Mouse (Mus musculus) embryo, embryonic 10.5 days (tissue): Measurements from ENCODE around the gene D10Wsu102e.
"Not testable (repeated sequence)": the region's sequence is repeated elsewhere in the genome, so short reads cannot be mapped to it uniquely, and the experiment has no call there.

Experiments used
- DNase-seq: peaks from one replicate; pipeline ENCODE4 v3.0.0-alpha.2; 2015; ENCODE audit warnings: low spot score

D10Wsu102e gene

DNA sequence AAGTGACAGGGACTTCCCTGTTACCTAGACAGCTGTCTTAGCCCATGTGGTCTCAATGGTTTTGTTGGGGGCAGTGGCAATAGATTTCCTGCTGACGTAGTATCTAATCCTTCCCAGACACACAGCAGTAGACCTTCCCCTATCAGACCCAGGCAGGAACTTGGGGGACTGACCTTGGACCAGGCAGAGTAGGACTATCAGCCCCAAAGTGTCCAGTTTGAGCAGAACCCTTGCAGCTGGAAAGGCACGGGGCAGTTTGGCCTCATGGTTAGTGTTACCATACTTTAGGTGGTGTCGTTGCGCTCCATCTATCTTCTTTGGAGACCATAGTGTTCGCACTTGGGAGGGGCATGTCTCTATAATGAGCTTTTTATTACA lies 13.7 kb upstream of the D10Wsu102e start:
- DNase-seq = no peak

DNA sequence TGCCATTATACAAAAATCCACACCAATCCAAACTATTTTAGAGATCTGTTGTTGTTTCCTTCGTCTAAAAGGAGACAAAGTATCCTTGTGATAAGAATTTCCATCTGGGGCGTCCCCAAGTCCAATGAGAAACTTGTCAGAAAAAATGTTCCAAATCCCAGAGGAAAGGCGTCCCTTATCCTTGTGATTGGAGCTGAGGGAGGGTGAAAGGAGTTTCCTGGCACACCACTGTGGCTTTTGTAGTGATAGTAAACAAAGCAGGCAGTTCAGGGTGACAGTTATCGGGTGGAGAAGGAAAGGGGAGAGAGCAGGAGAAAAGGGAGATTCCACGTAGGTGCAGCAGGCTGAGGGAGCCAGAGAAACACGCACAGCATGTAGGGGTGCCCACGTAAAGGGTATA lies 12.5 kb upstream of the D10Wsu102e start:
- no peak for DNase-seq

DNA sequence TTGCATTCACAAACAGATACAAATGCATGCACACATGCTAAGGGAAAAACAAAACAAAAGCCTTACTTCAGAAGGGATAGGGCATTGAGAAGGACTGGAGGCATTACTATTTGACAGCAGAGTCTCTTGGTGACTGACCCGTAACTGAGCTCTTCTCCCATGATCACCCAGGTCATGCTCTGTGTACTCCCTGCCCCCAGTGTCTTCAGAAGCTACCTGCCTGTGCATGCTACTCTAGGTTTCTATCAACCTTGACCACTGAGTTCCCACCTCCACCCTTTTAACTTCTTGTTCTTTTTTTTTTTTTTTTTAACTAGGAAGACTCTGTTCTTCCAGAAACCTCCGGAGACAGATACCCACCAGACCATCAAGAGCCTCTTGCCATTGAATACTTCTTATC lies 9.3 kb upstream of the D10Wsu102e start:
- no peak for DNase-seq

DNA sequence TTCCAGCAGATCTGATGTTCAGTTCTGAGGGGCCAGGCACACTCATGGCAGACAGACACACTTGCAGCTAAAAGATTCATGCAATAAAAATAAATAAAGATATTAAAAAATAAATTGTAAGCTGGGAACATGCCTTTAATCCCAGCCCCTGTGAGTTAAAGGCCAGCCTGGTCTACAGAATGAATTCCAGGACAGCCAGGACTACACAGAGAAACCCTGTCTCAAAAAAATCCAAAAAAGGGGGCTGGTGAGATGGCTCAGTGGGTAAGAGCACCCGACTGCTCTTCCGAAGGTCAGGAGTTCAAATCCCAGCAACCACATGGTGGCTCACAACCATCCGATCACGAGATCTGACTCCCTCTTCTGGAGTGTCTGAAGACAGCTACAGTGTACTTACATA lies 8.2 kb upstream of the D10Wsu102e start:
- DNase-seq = not testable (repeated sequence)

DNA sequence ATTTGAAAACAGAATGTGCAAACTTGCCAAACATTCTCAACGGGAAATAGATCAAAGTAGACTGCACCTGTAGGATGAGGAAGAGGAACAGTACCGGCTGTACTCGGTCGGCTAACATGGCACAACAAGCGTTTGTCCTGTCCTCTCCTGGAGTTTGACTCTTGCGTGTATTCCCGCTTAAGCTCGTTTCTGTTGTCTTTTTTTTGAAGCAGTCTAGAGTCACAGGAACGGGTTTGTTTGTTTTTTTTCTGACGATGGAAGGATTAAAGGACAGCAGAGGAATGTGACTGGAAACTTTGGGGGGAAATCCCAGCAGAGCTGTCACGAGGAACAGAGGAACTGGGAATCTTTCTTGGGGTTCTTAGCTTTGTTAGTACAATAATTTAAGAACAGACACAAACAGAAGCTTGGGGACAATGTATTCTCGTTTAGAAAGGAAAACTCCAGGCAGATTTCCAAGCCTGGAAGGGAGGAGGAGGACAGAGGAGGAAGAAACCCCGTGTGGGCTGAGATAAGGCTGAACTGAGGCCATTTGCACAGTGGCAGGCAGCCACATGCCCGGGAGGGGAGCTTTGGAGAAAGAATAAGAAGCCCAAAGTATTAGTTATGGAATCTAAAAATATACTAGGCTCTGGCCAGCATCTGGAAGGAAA lies 6.2 kb upstream of the D10Wsu102e start:
- DNase-seq = no peak

- DNase-seq = peak; percentile 34
Observed at GRCm38 (mm10) chr10:83354333-83354719, 5.7 kb upstream of the D10Wsu102e start.

DNA sequence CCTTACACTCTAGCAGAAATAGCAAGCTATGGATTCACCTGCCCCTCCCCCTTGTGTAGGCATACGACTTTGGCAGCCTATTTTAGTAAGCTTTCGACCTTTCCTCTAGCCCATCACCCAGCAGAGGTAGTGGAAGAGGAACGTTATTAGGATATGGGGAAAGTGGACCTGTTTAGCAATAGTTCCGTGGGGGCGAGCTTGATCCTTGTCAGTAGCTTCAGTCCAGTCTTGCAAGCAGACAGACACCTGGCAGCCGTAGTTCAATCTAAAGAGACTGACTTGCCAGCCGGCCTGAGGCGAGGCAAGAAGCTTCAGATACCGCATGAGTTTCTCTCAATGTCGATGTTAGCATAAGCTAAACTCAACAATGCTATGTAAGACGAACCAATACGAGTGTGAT lies 3.6 kb upstream of the D10Wsu102e start:
- DNase-seq = no peak

GRCm38 (mm10) chr10:83359451-83359850 lies 570 bp upstream of the D10Wsu102e start:
- DNase-seq = no peak

DNA sequence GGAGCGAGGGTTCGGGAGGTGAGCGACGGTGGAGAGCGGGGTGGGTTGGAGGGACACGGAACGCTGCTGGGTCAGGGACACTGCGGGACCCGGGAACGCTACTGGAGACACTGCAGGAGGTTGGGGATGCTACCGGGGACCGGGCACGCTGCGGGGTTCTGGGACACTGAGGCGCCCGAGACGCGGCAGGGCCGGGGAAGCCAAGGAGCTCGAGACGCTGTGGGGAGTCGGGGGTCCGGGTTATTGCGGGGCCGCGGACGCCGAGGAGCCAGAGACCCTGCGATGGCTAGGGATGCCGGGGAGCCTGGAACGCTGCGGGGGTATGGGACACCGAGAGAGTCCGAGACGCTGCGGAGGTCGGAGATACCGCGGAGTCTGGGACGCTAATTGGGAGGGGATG lies 335 bp downstream of the D10Wsu102e start:
- peak; percentile 25 for DNase-seq

DNA sequence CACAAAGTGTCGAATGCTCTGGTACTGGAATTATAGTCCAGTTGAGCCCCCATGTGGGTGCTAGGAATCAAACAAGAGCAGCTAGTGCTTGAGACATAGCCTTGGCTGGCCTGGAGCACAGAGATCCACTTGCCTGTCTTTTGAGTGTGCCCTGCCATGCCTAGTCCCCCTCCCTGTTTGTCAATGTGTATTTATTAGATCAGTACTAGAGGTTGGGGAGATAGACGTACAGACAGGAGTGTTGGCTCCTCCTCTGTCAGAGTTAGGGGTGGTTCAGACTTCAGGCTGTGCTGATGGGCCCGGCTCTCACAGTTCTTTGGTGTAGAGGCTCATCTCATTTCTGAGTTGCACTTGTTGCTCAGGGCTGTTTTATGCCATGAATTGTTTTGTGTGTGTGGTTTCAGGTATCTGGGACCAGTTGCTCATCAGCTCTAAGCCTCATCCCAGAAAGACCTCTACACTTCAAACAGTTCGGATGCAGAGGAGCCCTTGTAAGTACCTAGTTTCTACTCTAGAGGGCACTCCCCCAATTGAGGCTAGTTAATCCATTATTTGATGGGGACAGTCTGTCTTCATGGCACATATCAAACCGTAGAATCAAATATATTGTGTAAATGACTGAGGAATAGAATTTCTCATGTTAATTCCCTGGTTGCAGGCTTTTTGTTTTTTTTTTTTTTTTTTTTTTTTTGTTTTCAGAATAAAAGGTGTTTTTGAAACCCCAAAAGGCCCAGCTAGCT lies 1.8 kb downstream of the D10Wsu102e start:
- peak; percentile 70 for DNase-seq

GRCm38 (mm10) chr10:83363451-83363850 lies 3.4 kb downstream of the D10Wsu102e start:
- no peak for DNase-seq

DNA sequence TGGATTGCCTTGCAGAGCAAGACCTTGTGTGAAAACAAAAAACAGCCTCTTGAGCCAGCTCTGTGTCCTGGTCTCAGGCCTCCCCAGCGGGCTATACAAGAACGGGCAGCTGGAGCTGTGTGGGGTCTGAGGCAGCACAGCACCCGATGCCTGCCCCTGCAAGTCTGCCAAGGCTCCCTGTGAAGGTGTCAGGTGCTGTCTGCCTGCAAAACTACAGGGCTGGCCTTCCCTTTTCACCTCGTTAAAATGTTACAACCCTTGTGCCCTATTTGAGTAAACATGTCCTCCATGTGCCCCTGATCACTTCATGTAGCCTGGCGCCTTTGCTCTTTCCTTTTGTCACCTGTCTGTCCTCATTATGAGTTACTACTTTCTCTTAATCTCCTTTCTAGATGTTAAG lies 8.9 kb downstream of the D10Wsu102e start:
- DNase-seq = no peak

- no peak for DNase-seq
Observed at GRCm38 (mm10) chr10:83374045-83374656, 14.1 kb downstream of the D10Wsu102e start.

DNA sequence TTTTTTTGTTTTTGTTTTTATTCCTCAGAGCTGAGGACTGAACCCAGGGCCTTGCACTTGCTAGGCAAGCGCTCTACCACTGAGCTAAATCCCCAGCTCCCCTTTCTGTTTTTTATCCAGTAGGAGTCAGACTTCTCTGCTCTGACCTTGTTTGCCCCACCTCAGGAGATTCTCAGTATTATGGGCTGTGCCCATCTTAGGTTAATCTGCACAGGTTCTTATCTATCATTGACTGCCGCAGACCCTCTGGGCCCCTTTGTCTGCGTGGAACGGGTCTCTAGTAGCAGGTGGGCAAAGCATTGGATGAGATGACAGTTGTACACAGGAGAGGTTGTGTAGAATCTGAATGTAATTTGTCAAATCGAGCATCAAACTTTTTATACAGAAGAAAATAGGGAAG lies 15.4 kb downstream of the D10Wsu102e start:
- DNase-seq = not testable (repeated sequence)

DNA sequence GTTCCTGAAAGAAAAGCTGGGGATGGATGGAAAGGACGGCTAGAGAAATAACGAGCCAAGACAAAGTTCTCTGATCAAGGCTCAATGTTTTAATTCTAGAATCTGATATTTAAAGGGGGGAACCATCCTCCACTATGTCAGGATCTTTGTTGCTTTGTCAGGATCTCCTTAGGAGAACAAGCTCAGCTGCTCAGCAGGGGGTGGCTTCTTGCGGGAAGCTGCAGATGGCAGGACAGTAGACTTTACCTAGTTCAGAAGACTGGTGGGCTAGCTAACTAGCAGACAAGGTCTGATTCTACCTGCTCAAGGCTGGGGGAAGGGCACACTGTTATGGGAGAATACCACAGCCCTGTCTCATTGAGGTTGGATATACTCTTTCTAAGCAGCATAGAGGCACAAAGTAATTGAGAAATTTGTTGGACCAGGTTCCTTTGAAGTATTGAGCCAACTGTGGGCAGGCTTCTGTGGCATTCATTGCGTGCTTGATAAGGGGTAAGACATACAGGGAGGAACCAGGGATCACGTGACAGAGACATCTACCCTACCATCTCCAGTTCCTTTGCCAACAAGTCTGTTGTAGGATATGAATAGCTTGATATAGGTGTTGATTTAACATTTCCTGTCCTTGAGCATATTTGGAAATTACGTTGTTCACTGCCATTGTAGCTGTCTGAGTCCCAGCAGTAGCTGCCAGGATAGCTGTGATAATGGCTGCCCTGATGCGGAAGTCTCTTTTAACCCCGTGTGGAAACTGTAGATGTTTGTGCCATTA lies 17.1 kb downstream of the D10Wsu102e start:
- no peak for DNase-seq

DNA sequence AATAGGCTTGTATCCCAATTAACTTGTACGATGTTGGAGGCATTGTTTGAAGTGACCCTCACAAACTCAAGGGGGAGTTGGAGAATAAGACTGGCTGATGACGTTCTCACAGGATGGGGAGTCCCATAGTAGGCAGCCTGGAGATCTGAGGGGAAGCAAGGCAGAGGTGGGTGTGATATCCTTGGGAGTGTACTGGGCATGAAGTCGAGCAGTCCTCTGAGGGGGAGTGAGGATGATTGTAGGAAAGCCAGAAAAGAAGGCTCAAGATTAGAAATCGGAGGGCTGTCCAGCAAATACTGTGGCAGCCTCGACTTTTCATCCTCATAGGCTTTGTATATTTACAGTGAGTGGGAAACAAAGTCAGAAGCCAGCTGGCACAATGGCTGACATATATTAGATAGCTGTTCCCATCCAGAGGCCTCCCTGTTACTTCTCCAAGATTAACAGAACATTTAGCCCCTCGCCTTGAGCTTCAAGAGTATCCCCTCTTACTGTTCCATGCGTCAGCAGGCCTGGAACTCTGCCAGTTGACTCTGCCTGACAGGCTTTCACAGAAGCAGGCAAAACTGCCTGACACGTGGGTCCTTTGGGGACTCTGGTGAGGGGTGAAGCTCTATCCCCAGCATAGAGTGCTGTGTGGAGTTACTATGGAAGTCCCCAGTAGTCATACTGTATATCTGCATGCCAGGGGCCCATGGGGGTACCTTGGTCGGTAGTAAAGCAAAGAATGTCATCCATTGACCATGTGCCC lies 18.2 kb downstream of the D10Wsu102e start:
- DNase-seq = no peak

GRCm38 (mm10) chr10:83380501-83380900 lies 20.5 kb downstream of the D10Wsu102e start:
- no peak for DNase-seq

- DNase-seq = no peak
Observed at GRCm38 (mm10) chr10:83382528-83382927, 22.5 kb downstream of the D10Wsu102e start.

GRCm38 (mm10) chr10:83382988-83383387 lies 23.0 kb downstream of the D10Wsu102e start:
- no peak for DNase-seq

GRCm38 (mm10) chr10:83383863-83384262 lies 23.8 kb downstream of the D10Wsu102e start:
- no peak for DNase-seq

GRCm38 (mm10) chr10:83384456-83385215 lies 24.6 kb downstream of the D10Wsu102e start:
- no peak for DNase-seq
